Mouse (Mus musculus) liver, adult (tissue): ENCODE measurements around the gene Hipk2.

Experiments used
- GATA4 ChIP-seq: IDR thresholded peaks from 2 replicates; pipeline ENCODE4 v1.6.1; 2014; ENCODE audit warnings: mild to moderate bottlenecking, low read length; ENCODE audit not compliant: insufficient replicate concordance

The Hipk2 gene

DNA sequence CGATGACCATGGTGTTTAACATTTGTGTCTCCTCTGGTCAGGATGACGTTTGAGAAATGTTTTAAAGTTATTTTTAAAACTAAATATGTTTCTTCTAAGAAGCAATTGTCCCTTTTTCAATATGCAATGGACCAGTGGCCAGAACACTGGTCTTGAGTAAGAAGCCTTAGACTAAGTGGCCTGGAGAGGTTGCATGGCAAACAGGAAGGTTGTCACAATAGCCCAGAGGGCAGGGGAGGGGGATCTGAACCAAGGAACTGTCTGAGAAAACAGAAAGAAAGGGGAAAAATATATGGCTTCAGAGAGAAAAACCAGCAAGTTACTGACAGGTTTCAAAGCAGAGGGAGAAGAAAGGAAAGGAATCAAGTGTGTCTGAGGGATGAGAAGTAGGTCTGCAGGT, 47.8 kb downstream of the Hipk2 start:
- TF ChIP-seq GATA4: no peak

DNA sequence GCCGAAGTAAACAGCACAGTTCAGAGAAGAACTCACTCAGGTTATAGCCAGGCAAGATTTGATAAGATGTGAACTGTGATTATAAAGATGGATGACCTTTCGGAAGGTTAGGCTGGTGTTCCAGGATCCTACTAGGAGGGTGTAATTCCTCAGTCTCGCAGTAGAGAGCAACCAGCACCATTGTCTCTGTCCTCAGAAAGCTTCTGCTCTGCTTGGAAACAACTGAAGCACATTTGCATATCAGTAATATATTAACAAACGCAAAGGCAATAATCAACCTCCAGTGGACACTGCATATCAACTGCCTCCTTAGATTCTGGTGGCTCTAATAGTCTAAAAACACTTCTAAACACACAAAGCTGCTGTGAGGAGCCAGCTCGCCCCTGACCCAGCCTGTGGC, 48.5 kb downstream of the Hipk2 start:
- TF ChIP-seq GATA4: peak; percentile 75

DNA sequence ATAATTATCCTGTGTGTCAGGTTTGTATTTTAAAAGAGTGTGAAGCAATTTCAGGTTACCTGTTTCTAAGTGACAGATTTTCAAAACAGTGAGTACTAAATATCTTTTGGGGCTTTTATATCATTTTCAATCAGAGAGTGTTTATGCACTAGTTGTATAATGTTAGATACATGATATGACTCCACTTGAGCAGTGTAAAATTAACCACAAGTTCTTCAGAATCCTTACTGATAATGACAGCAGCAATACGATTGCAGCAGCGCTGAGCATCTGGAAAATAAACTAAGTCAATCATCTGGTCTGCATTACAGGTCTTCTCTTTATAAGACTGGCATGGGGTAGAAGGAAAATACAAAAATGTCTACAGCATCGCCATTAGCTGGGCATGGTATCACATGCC, 49.1 kb downstream of the Hipk2 start:
- no peak for TF ChIP-seq GATA4

DNA sequence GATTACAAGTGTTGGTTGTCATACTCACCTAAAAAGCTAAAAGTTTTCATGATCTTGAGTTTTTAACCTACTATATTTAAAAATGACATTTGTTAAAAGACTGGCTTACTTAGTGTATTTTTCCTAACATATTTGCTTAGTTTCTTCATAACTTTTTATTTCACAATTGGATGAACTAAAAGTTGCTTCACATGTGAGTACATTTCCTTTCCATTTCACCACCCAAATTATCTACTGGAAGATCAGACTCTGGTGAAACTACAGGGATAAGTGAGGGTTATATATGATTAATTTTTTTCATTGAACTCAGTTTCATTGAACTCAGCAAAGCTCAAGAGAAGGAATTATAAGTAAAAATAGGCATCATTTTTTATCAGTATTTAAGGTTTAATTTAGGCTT, 50.1 kb downstream of the Hipk2 start:
- TF ChIP-seq GATA4: 0 out of 2 replicates have a peak, but pooled peaks have one; percentile 33

DNA sequence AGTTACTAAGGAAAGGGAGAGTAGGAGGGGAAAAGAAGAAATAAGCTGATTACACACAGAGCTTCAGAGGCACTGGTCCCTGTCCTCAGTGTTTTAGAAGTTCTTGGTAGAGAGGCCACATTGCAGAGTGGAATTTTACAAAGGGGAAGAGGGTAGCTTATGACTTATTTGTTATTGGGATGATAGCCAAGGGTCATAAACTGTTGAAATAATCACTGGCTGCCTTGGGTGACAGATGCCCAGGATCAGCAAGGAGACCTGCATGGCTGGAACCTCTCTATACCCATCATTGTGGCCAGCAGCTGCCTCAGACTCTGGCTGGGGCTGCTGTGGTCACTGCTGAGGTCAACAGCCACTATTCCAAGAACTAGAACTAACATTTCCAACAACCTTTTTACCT, 52.1 kb downstream of the Hipk2 start:
- TF ChIP-seq GATA4: no peak

DNA sequence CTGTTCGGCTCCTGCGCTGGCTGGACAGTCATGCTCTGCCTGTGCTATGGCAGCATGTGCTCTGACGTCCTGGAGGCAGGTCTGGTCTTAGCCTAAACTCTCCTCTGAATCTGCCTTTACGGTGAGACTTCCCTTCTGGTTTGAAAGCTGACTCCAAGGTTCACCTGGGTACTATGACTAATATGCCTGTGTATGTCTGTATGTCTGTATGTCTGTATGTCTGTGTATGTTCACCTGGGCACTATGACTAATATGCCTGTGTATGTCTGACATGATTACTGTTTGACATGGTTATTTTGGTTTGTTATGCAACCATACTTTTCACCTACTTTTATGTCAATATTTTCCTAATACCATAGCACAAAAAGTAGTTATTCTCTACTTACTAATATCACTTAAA, 52.8 kb downstream of the Hipk2 start:
- no peak for TF ChIP-seq GATA4

DNA sequence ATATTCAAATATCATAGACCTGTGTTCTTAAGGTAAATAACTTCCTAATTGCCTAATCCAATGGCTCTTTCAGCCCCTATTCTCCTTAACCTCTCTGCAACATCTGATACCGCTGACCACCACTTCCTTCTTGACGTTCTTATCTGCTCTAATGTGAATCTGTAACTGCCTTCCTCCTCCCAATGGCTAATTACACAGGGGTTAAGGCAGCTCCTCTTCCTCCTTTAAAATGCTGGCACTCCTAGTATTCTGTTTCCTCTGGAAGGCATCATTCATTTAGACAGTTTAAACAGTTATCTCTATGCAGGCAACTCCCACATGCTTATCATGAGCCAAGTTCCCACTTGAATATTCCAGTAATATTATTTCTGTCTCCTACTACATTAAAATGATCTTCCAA, 54.3 kb downstream of the Hipk2 start:
- TF ChIP-seq GATA4: peak; percentile 78; the same call in 1 of the 2 replicates

DNA sequence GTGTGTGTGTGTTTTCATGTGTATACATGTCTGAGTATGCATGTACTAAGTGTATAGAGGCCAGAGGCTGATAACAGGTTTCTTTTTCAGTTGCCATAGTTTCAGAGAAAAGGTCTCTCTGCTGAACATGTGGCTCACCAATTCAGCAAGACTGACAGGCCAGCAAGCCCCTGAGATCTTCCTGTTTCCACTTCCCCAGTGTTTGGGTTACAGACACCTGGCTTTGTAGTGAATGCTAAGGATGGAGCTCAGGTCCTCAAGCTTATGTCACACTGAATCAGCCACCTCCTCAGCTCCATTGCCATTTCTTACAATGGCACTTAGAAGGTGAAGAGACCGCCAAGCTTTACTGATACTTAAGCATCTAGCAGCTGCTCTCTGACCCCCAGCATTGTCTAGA, 55.1 kb downstream of the Hipk2 start:
- TF ChIP-seq GATA4: no peak

DNA sequence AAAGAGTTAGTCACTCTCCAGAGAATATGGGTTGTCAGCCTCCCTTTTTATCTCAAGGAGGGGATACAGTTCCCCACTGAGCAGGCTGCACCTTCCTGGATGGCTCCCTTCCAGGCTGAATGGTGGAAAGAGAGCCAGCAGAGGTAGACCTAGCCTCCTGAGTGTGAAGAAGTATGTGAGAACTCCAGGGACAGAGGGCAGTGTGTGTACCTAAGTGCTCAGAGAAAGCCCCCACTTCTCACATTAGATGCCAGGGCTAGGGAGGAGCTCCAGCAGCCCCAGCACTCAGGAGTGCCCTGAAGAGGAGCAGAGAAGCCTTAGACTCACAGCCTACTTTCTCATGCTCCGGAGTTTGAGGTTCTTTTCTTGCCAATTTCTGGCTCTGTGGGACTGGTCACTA, 59.7 kb downstream of the Hipk2 start:
- TF ChIP-seq GATA4: no peak

DNA sequence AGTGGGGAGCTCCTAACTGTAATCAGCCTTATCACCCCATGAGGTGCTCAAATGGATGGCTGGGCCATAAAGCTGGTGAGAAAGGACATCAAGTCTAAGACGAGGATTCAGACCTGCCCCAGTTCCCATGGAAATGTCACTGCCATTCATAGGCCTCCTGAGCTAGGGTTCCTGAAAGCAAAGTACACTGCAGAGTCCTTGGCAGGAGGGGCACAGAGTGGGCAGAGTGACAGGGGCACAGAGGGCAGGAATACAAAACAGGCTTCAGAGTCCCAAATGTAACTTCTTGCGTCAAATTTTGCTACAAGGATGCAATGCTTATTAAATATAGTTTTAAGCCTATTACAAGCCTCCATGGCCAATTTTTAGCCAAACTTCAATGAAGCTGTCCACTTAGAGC, 60.4 kb downstream of the Hipk2 start:
- no peak for TF ChIP-seq GATA4

DNA sequence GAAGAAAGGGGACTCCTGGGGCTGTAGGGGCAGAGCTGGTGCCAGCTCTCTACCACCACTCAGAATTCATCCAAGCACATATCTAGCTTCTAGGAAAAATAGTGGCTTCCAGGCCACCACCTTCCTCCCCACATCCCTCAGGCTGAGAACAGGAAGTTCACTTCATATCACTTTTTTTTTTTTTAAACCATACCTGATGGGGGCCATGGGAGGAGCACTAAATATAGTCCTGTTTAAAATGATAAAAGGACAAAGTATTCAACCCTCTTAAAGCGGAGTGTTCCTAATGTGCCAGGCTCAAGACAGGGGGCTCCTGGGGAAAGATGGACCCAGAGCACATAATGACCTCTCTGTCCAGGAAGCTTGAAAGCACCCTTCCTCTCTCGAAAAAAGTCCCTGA, 61.3 kb downstream of the Hipk2 start:
- TF ChIP-seq GATA4: no peak

DNA sequence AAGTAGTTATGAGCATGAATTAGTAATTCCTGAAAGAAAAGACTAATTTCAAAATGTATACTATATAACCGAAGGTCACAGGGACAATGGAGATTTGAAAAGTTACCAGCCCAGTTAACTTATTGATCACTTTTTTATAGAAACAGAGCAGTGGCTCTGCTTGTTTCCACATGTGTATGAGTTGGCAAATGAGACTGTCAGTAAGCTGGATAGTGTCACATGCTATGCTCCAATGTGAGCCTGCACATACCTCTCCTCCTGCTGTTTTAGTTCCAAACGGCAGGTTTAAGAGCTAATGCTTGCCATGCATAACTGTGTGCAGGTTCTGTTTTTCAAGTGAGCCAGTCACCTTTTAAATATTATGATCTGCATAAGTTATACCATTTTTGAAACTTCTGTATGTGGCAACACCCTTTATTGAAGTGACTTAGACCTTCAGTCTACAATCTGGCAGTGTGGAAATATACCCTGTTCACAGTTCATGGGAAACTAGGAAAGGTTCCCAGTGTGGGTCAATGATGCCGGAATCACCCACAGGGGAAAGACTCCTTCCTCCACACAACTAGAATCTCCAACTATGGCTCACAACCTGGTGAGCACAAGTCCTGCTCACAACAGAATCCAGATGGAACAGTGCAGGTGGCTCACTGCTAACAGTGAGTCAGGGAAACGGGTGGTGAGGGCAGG, 64.4 kb downstream of the Hipk2 start:
- no peak for TF ChIP-seq GATA4

DNA sequence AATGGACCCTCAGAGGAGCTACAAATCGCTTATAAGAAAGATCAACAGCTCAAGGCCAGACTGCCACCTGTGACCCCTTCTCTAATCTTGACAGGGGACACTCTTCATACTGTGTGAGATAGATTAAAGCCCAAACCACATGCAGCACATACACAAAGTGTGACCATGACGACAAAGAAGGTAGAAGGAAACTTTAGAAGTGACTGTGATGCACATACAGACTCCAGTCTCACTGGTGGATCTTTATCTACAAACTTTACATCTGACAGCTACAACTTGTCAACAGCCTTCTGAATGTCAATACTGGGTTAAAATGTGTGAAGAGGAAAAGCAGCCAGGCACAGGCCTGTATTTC, 65.9 kb downstream of the Hipk2 start:
- TF ChIP-seq GATA4: no peak

DNA sequence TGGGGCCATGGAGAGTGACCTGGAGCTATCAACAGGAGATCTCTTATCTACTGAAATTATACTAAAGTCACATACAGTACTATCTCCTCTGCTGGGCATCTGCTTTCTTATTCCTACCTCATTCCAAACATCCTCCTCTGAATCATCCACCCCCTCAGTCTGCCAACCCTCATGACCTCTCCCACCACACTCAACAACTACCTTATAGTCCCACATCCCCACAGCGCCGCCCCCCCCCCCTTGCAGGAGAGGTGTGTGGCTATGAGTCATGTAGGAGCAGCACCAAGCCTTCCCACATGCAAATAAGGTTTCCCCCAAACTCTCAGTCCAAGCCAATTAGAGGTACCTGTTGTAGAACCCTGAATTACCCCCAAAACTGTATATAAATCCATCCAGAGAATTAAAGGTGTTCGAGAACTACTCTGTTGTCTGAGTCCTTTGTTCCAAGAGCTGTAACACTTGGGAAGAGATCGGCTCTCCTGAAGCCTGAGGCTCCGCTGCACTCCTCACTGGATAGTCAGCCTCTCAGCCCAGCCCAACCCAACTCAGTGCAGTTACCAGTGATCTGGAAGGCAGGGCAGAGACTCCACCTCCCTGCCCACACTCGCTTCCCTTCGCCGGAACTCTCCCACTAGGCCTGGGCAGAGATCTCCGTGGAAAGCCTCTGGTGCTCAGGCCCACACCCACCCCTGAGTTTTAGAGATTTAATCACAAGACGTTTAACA, 66.4 kb downstream of the Hipk2 start:
- no peak for TF ChIP-seq GATA4

DNA sequence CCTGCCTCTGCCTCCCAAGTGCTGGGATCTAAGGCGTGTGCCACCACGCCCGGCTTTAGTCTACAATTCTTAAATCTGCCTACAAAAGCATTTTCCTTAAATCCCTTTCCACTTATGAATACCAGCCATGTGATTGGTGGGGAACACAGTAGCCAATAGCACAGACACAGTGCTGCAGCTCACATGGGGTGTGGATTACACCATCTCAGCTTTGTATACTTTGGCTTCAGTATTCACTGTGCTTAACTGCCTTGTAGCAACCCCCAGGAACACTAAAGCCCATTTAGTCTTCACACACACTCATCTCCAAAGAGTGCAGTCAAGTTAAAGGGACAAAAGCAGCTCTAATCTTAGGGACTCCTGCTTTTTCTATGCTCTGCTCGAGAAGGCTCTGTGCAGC, 67.6 kb downstream of the Hipk2 start:
- TF ChIP-seq GATA4: no peak

DNA sequence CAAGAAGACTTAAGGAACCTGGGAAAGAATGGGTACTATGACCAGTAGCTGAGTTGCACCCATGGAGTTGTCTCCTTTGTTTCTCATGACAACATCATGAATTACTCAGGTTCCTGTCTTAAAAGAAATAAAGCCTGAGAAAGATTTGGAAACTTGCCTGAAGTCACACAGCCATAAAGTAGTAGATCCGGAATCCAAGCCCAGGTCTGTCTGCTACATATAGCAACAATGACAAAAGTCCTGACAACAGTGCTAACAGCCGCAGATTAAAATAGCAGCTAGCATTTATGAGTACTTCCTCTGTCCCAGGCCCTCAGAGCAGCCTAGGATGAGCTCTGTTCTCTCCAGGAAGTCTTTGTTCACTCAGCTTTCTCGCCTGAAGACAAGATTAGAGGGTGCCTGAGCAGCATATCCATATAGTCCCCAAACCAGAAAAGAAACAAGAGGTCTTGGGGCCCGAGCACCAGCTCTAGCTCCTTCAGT, 69.0 kb downstream of the Hipk2 start:
- TF ChIP-seq GATA4: no peak

DNA sequence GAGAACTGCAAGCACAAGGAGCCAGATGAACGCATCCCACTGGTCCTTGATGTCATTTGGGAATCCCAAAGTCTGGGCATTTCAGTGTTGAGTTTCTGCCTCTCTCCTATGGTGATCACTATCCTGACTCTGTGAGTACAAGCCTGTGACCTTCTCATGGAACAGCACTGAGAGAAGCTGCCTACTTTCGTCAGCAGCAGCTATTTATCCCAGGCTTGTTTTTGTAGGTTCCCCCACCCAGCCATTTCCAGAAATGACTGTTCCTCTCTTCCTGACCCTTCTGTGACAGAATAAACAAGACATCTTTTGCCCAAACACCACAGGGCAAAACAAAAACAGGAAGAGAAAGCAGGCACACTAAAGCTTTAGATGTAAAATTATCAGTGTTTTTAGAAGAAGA, 70.4 kb downstream of the Hipk2 start:
- no peak for TF ChIP-seq GATA4
